Mouse (Mus musculus) left cerebral cortex, postnatal 36 days (tissue): Measurements from ENCODE around the gene Arv1. TPM values are rescaled to one million over a fixed set of nuclear protein-coding genes. Genes with fewer than 3 reads are reported as not detected.
A peak's percentile ranks its signal among the peaks of the same experiment; 100 is the strongest.

Experiments
- DNase-seq, 2 experiments: peaks; one replicate each; pipeline ENCODE4 v3.0.0; 2021 to 2022; ENCODE audit warnings: low spot score in 2 of 2, mixed read lengths in 1 of 2
- intact Hi-C: fragments of 180-260 bp; cut with DNase I; formaldehyde crosslinking; loops from one replicate; pipeline ENCODE4 v1.15.1; 2025
- total RNA-seq, 2 experiments: library from RNA; stranded (reverse); gene quantifications; 2 replicates each; pipeline ENCODE4 v1.2.3; 2021

Gene Arv1
- total RNA-seq: 10 to 100 TPM in 1 of 2 experiments, 1 to 10 TPM in 1; 9.8 to 12.7 TPM

DNA sequence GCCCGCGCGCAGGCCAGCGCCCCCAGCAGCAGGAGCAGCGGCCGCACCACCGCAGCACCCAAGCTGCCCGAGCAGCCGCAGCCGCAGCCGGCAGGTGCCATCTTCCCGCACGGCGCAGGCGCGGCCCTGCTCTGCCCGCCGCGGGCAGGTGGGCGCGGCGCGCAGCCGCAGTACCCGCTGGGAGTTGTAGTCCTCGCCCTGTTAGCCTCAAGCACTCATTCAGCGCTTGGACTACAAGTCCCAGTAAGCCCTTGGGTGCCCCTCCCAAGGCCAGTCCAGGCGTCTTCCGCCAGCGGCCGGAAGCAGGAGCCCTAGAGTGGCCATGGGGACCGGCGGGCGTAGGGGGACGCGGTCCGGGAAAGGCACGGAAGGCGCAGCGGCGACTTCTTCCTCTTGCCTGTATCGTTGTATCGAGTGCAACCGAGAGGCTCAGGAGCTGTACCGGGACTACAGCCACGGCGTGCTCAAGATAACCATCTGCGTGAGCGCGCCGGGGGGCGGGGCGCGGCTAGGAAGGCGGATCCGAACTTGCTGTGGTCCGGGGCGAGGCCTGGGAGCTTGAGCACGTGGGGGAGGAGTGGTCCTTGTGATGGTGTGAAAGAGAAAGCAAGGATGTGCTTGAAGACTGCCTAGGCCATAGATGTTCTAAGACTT, at the start of gene Arv1, which contains the start of gene Ttc13:
Gene Arv1 (plus strand): TSS at position 278 of the 654 bp plus-strand sequence.
Gene Ttc13 (minus strand): TSS at position 122 of the 654 bp plus-strand sequence.
- peak; percentile 95 to 97 for DNase-seq
- intact Hi-C loops: loop anchor here (5.0 kb wide), 1 partner anchor 70 kb away; the partner anchor contains the start of gene Trim67

DNA sequence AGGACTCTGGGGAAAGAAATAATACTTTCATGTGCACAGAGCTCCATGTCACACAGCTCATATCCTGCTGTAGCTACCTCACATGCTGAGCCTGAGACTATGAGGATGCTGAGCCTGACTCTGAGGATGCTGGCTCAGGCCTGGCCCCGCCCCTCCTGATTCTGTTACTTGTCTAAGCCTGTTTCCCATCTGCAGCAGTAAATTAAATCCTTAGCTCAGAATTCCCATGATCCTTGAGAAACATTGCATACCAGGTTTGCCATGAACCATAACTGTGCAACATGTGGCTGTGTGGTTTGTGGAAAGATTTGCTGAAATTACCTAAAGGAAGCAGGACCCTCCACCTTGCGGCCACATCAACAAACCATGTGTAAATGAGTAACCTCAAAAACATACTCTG, 49.6 kb upstream of the Arv1 start:
- intact Hi-C loops: no loop called here

DNA sequence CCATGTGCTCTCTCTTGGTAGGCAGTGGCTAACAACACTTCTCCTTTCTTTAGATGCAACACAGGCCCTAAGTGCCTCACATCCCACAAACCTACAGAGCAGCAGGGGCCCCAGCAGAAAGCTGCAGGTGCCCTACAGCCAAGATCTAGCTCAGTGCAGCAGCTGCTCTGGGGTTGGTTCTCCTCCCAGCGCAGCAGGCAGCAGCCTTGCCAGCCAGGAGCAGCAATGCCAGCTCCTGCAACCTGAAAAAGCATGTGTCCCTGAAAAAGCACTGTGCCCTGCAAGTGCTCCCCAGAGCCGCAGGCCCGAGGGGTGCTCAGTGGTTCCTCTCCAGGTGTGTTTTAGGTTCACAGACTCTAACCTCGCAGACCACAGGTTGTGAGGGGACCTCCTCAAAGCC, 45.3 kb upstream of the Arv1 start:
- intact Hi-C loops: loop anchor here (1.0 to 5.0 kb wide), 2 partner anchors 59 to 129 kb away; no protein-coding TSS in a partner anchor
- no peak for DNase-seq

More for the DNA sequence above, 49.6 kb upstream of the Arv1 start:
- no peak for DNase-seq

DNA sequence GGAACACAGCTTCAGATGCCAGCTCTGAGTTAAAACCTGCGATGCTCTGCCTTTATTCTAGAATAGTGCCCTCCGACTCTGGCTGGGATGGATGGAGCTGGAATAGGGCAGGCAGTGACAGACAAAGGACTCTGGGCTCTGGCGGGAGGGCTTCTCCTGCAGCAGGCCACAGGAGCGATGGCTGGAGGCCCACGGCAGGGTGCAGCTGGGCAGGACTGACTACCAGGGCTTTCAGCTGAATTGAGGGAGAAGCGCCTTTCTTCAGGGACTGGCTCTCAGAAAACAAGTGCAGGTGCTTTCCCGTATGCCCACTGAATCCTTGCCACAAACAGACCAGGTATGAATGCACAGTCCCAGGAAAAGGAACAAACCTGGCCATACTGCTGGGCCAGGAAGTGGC, 44.9 kb upstream of the Arv1 start:
- DNase-seq: no peak
- intact Hi-C loops: loop anchor here (1.0 to 5.0 kb wide), 2 partner anchors 60 to 130 kb away; no protein-coding TSS in a partner anchor

DNA sequence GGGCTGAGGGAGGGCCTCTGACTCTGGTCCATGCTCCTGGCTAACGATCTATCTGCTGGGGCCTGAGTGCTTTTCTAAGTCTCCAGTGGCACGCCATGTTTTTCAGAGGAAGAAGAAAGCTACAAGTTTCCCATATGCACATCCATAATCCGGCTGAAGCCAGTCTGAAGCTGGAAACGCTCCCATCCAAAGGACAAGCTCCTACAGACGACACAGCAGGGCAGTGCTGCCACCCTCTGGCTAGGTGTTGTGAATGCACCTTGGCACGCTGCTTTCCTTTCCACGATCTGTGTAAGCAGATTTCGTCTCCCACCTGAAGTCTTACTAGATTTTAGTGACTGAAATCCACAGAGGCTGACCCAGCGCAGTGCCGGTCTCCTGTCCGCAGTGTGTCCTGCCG, 44.5 kb upstream of the Arv1 start:
- peak; percentile 82 to 88 for DNase-seq
- intact Hi-C loops: loop anchor here (1.0 to 5.0 kb wide), 2 partner anchors 60 to 130 kb away; no protein-coding TSS in a partner anchor

DNA sequence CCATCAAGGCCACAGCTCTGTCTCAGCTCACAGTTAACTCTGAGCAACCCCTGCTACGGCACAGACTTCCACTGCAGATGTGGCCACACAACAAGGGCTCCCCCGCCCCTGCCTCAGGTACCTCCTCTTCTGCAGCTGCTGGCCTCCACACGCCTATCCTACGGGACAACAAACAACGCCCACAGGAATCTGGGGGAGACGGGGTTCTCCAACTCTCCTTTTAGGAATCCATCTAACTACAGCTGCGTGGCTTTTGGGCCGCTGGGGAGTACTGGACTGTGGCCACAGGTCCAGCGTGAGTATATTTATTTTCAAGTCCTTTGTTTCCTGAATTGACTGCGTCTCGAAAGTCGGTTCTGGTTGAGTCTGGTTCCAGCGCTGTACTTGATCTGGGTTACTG, 43.7 kb upstream of the Arv1 start:
- DNase-seq: no peak
- intact Hi-C loops: loop anchor here (5.0 kb wide), 1 partner anchor 131 kb away; no protein-coding TSS in a partner anchor

DNA sequence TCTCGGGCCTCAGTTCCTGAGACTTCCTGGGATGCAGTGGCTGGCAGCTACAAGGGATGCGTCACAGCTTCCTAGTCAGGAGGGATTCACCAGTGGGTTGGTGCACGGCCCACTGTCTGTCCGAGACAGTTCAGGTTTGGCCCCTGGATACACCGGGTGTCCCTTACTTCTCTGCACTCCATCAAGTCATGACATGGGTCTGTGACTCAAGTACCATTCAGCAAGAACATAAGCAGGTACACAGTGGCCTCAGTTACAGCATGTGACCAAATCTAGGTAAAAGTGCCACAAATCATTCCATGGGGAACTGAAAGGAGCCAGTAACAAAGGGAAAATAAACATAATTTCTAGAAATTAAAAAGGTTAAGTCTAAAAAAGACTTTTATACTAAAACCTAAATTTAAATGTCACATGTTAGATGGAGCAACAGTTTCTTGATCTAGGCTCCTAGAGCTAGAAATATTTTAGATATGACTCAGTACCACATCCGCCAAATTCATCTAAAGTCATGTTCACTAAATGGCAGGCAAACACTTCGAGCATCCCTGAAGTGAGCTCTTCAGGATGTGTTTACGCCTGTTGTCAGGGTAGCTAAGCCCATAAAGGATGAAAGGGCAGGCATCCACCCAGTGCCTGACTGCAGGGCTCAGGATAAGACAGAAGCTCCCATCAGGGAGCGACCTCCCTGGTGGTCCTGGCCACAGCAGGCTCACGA, 40.7 kb upstream of the Arv1 start:
- intact Hi-C loops: no loop called here
- no peak for DNase-seq

DNA sequence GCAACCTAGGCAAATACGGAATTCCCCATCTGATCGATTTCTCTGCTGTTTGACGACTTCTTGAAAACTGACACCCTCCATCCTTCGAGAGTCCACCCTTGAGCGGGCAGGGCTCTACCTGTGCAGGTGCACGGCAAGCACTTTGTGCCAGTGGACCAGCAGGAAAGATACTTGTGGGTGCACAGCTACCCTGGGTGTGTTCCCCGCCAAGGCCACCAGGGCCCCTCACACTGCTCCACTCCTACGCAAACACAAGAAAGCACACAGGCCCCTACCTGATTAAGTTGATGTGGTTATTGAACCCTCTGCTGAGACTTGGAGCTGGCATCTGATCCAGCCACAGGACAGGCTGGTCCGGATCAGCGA, 40.2 kb upstream of the Arv1 start:
- intact Hi-C loops: no loop called here
- DNase-seq: no peak

DNA sequence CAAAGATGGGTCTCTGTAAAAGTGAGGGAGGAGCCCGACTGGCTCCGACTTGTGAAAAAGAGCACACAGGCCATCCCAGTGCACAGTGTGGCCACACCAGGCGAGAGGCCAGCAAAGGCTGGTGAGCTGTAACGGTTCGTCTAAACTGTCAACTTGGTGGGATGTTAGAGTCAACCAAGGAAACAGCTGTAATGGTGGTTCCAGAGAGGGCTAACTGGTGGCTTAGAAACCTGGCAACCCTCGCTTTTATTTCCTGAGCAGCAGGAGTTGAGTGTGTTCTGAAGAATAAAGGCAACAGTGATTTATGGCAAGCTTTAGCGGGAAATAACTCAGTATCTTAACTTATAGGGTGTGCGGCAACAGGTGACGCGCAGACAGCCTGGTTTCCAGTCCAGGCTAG, 39.7 kb upstream of the Arv1 start:
- no peak for DNase-seq
- intact Hi-C loops: no loop called here

DNA sequence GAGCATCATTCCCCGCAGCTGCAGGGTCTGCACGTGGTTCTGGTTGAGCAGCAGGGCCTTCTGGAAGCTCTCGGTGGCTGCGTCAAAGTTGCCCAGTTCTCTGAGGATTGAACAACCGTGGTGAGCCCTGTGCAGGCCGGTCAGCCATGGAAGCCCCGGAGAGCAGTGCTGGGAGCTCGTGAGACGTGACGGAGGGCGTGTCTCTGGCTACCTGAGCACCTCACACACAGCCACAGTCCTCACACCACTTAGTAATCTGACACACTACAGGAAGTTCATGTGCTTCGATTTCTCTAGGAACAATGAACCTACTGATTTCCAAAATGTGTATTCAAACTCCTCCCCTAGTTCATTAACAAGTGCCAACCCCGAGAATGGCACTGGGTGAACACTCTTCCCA, 33.0 kb upstream of the Arv1 start:
- intact Hi-C loops: no loop called here
- DNase-seq: no peak

DNA sequence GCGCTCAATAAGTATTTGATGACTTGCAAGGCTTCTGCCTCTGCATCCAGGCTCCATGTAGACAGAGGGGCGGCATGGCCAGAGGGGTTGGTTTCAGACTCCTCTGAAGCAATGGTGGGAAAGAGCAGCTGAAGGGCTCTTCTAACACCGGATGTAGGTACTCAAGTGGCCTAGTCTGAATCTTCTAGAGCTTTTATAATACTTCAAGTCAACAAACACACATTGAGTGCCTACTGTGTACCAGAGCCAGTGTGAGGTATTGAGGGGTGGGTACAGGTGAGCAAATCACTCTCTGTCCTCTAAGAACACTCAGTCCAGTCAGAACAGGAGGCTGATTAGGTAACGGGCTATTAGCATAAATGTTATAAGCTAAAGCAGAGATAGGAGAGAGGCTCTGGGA, 30.2 kb upstream of the Arv1 start:
- DNase-seq: no peak
- intact Hi-C loops: no loop called here

DNA sequence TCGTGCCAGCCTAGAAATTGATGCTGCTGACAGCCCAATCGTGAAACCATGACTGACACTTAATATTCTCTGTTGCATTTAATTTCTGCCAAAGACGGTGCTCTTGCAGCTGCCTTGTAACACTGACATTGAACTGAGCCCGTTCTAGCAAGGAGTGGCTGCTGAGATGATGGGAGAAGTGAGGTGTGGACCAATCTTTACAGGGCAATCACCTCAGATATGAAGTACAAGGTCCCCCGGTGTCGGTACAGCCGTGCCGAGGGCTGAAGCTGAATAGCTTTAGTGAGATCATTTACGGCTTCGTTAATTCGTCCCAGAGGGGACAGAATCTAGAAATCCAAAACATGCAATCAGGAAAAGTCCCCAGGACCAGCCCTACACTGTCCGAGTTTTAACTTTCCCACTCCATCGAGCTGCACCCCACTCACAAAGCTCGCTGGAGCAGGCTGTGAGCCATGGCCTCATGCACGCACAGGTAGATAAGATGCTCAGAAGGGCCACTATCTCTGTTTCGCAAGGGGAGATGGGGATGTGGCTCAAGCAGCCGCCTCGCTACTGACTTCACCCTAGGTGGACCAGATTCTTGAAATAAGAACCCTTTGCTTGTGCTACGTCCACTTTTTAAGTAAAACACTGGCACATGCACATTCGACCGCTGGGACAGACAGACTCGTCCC, 26.4 kb upstream of the Arv1 start:
- no peak for DNase-seq

DNA sequence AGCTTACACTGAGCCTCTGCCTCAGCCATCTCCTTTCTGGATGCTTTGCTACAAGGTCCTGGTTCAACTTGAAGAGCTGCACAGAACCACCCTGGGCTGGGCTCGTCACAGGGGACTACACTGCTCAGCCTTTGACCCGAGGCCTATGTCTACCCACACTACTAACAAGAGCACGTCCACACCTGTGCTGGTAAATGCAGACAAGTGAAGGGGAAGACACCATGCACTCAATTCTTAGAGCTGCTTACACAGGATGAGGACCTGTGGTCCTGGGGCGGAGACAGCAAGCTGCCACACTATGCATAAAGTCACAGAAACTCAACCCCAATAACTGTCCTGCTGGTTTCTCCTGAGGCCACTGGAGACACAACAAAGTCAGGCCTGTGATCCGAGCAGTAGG, 21.7 kb upstream of the Arv1 start:
- intact Hi-C loops: no loop called here

More for the DNA sequence above, 26.4 kb upstream of the Arv1 start:
- intact Hi-C loops: no loop called here

DNA sequence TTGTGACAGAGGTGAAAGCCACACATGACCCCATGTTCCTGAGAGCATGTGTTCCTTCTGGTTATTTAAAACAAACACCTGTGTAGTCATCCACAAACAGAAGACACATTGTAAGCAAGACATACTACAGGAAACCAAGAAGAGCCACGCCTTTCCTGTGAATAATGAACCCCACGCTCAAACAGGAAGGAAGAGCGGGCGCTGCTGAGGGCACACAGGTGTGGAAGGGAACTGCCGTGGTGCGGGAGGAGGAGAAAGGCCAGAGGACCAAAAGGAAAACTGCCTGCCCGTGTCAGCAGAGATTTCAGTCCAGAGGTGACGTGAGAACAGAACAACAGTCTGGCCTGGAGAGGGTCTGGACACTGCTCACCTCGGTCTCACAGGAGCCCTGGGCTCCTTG, 20.9 kb upstream of the Arv1 start:
- intact Hi-C loops: no loop called here
- DNase-seq: no peak

More for the DNA sequence above, 21.7 kb upstream of the Arv1 start:
- DNase-seq: no peak

DNA sequence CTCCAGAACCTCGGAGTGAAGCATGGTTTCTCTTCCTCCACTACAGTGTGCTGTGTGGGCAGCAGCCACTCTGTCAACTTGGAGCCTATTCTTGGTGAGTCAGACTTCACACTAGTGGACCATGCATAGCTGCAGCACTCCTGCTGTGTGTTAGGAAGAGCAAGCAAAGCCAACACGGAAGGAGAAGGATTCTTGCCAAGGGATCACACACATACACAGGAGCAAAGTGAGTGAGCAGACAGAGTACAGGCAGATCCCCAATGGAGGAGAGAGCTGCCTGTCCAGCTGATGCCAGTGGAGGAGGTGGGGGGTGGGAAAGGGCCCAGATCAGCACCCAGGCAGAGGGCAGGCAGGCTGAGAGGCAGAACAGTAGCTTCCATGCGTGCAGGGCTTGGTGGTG, 19.8 kb upstream of the Arv1 start:
- intact Hi-C loops: no loop called here
- no peak for DNase-seq

DNA sequence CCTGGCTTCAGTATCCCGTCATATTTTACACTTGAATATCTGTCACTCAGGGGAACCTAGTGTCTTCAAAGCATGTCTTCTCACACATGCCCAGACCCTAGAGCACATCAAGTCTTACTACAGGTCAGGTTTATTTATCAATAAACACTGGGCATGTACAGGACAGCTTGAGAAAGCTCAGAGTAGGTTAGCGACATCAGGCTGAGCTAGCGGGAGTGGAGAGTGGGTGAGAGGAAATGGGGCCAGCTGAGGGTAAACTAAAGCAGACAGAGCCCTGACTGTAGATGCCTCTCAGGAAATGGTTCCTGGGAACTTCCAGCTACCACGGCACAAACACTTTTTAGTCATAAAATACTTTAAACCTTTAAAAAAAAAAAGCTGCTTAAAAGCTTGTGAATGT, 18.4 kb upstream of the Arv1 start:
- intact Hi-C loops: no loop called here
- DNase-seq: no peak

DNA sequence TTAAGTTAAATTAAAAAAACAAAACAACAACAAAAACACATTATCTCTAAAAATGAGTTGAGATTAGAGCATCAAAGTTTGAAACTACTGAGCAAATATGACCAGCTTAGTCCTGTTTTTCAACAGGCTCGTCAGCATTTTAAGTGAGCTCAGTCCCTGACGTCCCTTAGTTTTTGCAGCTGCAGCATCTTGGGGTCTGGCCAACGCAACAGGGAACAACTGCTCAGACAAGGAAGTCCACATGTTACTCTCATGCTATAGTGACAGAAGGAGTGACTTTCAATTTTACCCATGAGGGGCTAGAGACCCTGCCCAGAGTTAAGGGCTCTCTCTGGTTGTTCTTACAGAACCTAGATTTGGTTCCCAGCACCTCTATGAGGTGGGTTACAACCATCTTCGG, 17.6 kb upstream of the Arv1 start:
- no peak for DNase-seq
- intact Hi-C loops: no loop called here

DNA sequence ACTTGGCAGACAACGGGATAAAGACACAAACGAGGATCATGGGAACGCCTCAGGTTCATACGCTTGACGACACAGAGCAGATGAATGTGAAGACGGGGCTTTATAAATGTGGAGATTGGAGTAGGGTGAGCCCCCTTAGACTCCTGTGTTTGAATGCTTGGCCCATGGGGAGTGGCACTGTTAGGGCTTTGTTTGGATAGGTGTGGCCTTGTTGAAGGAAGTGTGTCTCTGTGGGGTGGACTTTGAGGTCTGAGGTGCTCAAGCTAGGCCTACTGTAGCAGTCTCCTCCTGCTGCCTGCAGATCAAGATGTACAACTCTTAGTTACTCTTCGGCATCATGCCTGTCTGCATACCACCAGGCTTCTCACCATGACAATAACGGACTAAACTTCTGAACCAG, 16.1 kb upstream of the Arv1 start:
- no peak for DNase-seq
- intact Hi-C loops: no loop called here

DNA sequence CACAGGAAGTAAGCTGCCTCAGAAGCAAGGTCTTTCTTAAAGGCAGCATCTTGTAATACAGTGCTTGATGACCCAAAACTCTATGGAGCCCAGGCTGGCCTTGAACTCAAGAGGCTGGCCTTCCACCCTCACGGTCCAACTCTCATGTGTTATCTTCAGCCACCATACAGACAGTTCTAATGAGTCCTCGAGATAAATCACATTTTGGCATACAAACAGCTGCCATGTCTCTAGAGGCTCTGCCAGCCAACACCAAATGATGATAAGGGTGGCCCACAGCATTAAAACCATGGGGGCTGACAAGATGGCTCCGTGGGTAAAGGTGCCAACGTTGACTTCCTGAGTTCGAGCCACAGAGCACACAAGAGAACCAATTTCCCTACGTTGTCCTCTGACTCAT, 8.7 kb upstream of the Arv1 start:
- intact Hi-C loops: no loop called here
- DNase-seq: no peak

DNA sequence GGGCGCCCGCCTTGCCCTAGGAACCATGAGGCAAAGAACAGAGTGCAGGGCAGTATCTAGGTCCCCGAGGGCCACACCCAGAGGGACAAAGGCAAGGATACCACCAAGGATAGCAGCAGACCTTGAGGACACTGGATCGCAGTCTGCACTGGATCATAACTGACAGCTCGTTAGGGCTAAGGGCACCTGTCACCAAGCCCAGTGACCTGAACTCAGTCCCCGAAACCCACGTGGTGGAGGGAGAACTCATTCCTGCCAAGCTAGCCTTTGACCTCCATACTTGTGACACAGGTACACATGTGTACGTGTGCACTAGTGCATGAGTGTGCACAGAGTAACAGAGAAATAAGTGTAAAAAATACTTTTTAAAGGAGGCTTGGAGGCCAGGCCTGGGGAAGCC, 6.2 kb upstream of the Arv1 start:
- intact Hi-C loops: no loop called here
- DNase-seq: no peak
